Mouse (Mus musculus) heart, embryonic 12.5 days (tissue): ENCODE results near the gene Polr2c. TPM values are rescaled to one million over a fixed set of nuclear protein-coding genes. Genes with fewer than 3 reads are reported as not detected.
"Not testable (repeated sequence)": the region's sequence is repeated elsewhere in the genome, so short reads cannot be mapped to it uniquely, and the experiment has no call there.

Source experiments
- ATAC-seq: fragments of 200-750 bp; cut with Nextera tagmentation; 2 replicates; pipeline ENCODE4 v1.8.0; 2017; ENCODE audit warnings: moderate TSS enrichment, moderate library complexity; ENCODE audit not compliant: insufficient number of reproducible peaks, low FRiP score
- H3K27ac ChIP-seq: fragments of 300-500 bp; sonication (generic); 2 replicates; pipeline ENCODE4 v1.5.1; 2016; ENCODE audit warnings: mild to moderate bottlenecking, moderate library complexity; ENCODE audit not compliant: poor library complexity, severe bottlenecking
- H3K27me3 ChIP-seq: fragments of 300-500 bp; sonication (generic); replicated peaks from 2 replicates; pipeline ENCODE4 v1.6.1; 2016; ENCODE audit warnings: mild to moderate bottlenecking, moderate library complexity
- H3K36me3 ChIP-seq: fragments of 300-500 bp; sonication (generic); 2 replicates; pipeline ENCODE4 v1.6.1; 2016; ENCODE audit warnings: mild to moderate bottlenecking, moderate library complexity
- H3K4me1 ChIP-seq: fragments of 300-500 bp; sonication (generic); replicated peaks from 2 replicates; pipeline ENCODE4 v1.6.1; 2016; ENCODE audit warnings: mild to moderate bottlenecking
- H3K4me2 ChIP-seq: fragments of 300-500 bp; sonication (generic); 2 replicates; pipeline ENCODE4 v1.6.1; 2016; ENCODE audit warnings: mild to moderate bottlenecking, moderate library complexity
- H3K4me3 ChIP-seq: fragments of 300-500 bp; sonication (generic); 2 replicates; pipeline ENCODE4 v1.5.1; 2016; ENCODE audit warnings: mild to moderate bottlenecking
- H3K9ac ChIP-seq: fragments of 300-500 bp; sonication (generic); 2 replicates; pipeline ENCODE4 v1.6.1; 2016; ENCODE audit warnings: mild to moderate bottlenecking, moderate library complexity
- H3K9me3 ChIP-seq: fragments of 300-500 bp; sonication (generic); replicated peaks from 2 replicates; pipeline ENCODE4 v1.6.1; 2016; ENCODE audit warnings: mild to moderate bottlenecking, moderate library complexity
- WGBS: fragments of 180-500 bp; shearing (Covaris S2); methylation state at CpG from one replicate; pipeline ENCODE4 v1.1.7; 2016; 5-methylcytosine and 5-hydroxymethylcytosine counted together
- polyA plus RNA-seq: library from polyadenylated mRNA; unstranded; fragments of >200 nt; fragmentation: Nextera tagmentation; extraction: Ambion mirVana; gene quantifications from 2 replicates; pipeline ENCODE4 v1.2.1, GENCODE M21; 2016

Polr2c gene
- polyA plus RNA-seq, 1 experiment from 2014 or later, result 122 TPM

DNA sequence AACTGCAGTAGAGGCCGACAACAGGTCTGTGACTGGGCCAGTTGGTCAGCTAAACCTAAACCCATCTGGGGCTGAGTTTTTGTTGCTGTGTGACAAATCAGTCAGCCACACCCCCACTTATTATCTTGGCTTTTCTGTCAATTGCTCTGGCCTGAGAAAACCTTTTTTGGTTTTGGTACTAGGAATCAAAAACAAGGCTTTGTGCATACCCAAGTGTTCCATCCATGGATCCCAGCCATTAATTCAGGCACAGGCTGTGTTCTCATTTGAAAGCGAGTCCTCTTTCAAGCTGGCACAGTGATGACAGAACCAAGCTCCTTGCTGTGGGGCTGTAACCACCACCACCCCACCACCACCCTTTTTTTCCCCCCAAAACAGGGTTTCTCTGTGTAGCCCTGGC is 35.9 kb upstream of the Polr2c start:
- no peak overlapping the region for H3K4me3 ChIP-seq
- H3K9me3 ChIP-seq, result no peaks in the 10 kb centered on the region
- H3K4me2 ChIP-seq, result no peak overlapping the region
- WGBS, result 94% methylated on average over 2 of the region's 2 CpGs
- peaks cover 58% of the 10 kb centered on the region for H3K36me3 ChIP-seq
- no peaks in the 10 kb centered on the region for H3K27me3 ChIP-seq
- no peaks in the 10 kb centered on the region for H3K4me1 ChIP-seq
- H3K27ac ChIP-seq, result no peak overlapping the region
- H3K9ac ChIP-seq, result no peak overlapping the region
- ATAC-seq, result no peak

DNA sequence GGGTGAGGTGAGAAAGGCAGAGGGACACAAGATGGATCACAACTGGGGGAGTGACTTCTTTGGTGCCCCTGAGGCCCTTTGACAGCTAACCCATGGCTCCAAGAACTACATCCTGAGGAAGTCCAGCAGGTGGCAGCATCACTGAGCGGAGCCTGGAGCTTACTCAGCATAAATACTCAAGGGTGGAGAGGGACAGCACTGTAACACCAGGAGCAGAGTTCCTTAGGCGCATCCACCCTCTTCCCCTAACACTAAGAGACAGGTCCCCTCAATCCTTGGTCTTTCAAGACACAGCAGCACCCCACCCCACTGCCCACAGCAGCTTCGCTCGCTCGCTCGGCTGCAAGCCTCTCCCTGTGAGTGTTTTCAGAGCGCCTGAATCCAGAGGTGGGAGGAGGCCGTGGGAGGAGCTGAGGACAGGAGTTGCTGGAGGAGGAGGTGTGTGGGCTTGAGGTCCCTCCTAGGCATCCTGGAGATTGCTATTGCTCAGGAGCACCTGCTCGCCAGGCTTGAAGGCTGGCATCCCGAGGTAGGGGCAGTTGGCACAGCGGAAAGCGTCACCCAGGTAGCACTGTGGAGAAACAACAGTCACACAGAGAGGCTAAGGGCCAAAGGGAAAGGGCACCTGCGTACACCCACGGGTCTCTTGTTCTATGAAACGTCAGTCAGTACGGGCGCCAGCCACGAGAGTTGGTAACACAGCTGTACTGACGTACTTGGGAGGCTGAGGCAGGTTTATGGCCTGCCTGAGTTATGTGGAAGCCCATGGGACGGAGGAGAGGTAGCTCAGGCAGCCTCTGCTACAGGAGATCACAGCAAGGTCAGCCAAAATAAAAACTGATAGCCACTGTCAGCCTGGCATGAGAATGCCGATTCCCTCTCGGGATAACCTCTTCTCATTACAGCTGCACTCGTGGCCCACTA is 34.4 kb upstream of the Polr2c start:
- Histone ChIP-seq H3K36me3 (peaks cover 71% of the 10 kb centered on the region), H3K27me3 (no peaks in the 10 kb centered on the region), H3K4me1 (no peaks in the 10 kb centered on the region), H3K9ac (no peak overlapping the region), H3K9me3 (no peaks in the 10 kb centered on the region), H3K4me3 (no peak overlapping the region), H3K4me2 (no peak overlapping the region), H3K27ac (no peak overlapping the region)
- WGBS, result 78% methylated on average over 23 of the region's 23 CpGs
- ATAC-seq, result peak; percentile 61

DNA sequence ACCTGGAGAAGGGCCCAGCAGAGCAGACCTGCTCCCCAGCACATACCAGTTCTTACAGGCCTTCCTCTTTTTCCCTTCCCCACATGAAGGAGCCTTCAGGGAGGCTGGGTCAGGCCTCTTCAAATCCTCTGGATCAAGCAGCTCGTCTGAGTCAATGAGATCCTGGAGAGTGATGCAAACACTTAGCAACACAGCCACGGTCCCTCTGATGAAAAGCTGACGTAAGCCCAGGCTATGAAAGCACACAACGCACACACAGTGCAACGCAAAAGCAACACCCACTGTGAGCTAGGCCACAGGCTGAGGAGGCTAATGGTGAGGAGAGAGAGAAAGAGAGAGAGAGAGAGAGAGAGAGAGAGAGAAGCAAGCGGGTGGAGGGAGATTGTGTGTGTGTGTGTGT is 32.1 kb upstream of the Polr2c start:
- H3K27ac ChIP-seq, result no peak overlapping the region
- H3K9me3 ChIP-seq, result no peaks in the 10 kb centered on the region
- H3K4me3 ChIP-seq, result no peak overlapping the region
- 90% methylated on average over 6 of the region's 6 CpGs for WGBS
- H3K4me1 ChIP-seq, result no peaks in the 10 kb centered on the region
- ATAC-seq, result no peak
- H3K27me3 ChIP-seq, result no peaks in the 10 kb centered on the region
- no peak overlapping the region for H3K4me2 ChIP-seq
- H3K9ac ChIP-seq, result no peak overlapping the region
- H3K36me3 ChIP-seq, result peaks cover 86% of the 10 kb centered on the region

DNA sequence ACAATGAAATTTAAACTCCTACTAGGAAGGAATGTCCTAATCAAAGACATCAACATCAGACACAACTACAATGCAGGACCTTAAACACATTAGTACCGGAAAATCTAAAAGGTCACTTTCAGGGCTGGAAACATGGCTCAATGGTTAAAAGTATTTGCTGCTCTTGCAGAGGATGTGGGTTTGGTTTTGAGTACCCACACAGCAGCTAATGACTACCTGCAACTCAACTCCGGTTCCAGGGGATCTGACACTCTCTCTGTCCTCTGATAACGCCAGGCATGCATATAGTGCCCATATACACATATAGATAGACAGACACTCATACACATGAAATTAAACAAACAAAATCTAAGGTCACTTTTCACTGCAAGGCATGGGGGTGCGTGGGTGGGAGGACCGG is 31.0 kb upstream of the Polr2c start:
- no peak overlapping the region for H3K27ac ChIP-seq
- H3K4me2 ChIP-seq, result no peak overlapping the region
- no peak overlapping the region for H3K4me3 ChIP-seq
- peaks cover 84% of the 10 kb centered on the region for H3K36me3 ChIP-seq
- WGBS, result 89% methylated on average over 5 of the region's 5 CpGs
- H3K4me1 ChIP-seq, result no peaks in the 10 kb centered on the region
- ATAC-seq, result no peak
- H3K9ac ChIP-seq, result no peak overlapping the region
- no peaks in the 10 kb centered on the region for H3K27me3 ChIP-seq
- no peaks in the 10 kb centered on the region for H3K9me3 ChIP-seq

DNA sequence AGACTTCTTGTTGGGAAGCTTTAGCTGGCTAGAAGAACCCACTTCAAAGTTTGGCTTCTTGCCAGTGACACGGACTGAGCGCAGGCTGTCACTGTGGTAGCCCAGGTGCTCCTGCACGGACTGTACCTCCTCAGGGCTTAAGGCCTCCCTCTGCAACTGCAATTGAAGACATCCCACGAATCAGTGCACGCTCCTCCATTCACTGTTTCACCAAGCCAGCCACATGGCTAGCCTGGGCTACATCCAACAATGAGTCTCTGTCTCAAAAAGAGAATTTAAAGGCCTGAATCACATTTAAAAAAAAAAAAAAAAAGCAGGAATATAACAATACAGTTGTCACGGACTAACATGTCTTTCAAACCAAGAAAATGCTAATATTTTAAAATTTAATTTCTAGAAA is 29.0 kb upstream of the Polr2c start:
- H3K9ac ChIP-seq, result no peak overlapping the region
- WGBS, result 83% methylated on average over 6 of the region's 6 CpGs

DNA sequence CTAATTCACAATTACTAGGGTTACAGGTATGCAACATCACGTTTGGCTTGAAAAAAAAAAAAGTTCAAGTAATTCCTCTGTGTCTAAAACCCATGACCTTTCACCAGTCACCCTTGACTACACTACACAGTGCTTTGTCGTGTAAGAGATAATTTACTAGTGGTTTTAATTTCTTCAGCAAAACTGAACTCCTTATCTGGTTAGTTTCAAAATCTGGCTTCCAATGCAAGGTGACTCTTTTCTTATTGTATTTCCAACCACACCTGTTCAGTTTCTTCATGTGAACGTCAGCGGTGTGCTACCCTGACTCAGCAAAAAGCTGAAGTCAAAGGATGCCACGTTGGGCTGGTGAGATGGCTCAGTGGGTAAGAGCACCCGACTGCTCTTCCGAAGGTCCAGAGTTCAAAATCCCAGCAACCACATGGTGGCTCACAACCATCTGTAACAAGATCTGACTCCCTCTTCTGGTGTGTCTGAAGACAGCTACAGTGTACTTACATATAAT is 23.3 kb upstream of the Polr2c start:
- 79% methylated on average over 7 of the region's 7 CpGs for WGBS
- Histone ChIP-seq H3K4me1 (peaks cover 20% of the 10 kb centered on the region), H3K36me3 (peaks cover 32% of the 10 kb centered on the region), H3K9ac (peak overlapping the region; percentile 17; the same call in 1 of the 2 replicates)
- H3K4me3 ChIP-seq, H3K27ac ChIP-seq, H3K27me3 ChIP-seq, H3K9me3 ChIP-seq, H3K4me2 ChIP-seq, ATAC-seq: not testable (repeated sequence)

More for the DNA sequence above, 29.0 kb upstream of the Polr2c start:
- H3K4me3 ChIP-seq, result no peak overlapping the region
- no peaks in the 10 kb centered on the region for H3K4me1 ChIP-seq
- ATAC-seq, result no peak
- H3K9me3 ChIP-seq, result no peaks in the 10 kb centered on the region
- no peak overlapping the region for H3K27ac ChIP-seq
- H3K27me3 ChIP-seq, result no peaks in the 10 kb centered on the region
- no peak overlapping the region for H3K4me2 ChIP-seq
- peaks cover 78% of the 10 kb centered on the region for H3K36me3 ChIP-seq

DNA sequence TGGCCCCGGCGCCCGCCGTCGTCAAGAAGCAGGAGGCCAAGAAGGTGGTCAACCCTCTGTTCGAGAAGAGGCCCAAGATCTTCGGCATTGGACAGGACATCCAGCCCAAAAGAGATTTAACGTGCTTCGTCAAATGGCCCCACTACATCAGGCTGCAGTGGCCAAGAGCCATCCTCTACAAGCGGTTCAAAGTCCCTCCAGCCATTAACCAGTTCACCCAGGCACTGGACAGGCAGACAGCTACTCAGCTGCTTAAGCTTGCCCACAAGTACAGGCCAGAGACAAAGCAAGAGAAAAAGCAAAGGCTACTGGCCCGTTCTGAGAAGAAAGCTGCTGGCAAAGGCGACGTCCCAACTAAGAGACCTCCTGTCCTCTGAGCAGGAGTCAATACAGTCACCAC is 21.5 kb upstream of the Polr2c start:
- not testable (repeated sequence) for H3K27me3 ChIP-seq, H3K27ac ChIP-seq, H3K9me3 ChIP-seq, ATAC-seq, H3K9ac ChIP-seq, H3K4me3 ChIP-seq
- Histone ChIP-seq H3K4me1 (peaks cover 20% of the 10 kb centered on the region), H3K4me2 (0 out of 2 replicates have a peak overlapping the region, but pooled peaks have one; percentile 80), H3K36me3 (peaks cover 17% of the 10 kb centered on the region)
- WGBS, result 97% methylated on average over 13 of the region's 13 CpGs

DNA sequence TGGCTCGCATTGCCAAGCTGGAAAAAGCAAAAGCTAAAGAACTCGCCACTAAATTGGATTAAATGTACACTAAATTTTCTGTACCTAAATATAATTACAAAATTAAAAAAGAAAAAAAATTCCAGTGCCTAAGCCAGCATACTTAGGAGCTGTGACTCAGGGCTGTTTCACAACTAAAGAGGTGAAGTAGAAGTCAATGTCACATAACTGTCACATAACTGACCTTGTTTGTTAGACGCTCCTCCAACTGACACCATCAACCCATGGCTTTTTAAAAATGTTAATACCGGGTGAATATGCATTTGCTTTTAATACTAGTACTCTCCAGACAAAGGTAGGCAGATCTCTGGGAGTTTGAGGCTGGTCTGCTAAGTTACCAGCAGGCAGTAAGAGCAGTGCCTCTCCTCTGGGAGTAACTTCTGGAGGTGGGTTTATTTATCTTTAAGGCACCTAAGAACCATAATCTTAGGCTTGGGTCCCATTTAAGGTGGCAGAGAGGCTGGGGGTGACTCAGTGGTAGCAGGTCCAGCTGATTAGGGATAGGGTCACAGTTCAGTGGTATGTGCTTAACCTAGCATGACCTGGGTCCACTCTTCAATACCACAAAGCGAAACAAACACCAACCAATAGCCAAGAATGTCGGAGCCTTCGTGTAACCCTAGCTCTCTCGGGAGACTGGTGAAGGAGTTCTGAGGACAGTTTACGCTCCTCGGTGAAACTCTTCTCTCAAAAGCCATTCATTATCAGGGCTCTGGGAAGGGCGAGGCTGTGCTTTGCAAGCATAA is 20.6 kb upstream of the Polr2c start:
- Histone ChIP-seq H3K9me3 (no peaks in the 10 kb centered on the region), H3K4me2 (peak overlapping the region; percentile 80), H3K36me3 (peaks cover 11% of the 10 kb centered on the region), H3K4me3 (peak overlapping the region; percentile 81), H3K27me3 (no peaks in the 10 kb centered on the region), H3K27ac (no peak overlapping the region), H3K4me1 (peaks cover 20% of the 10 kb centered on the region), H3K9ac (peak overlapping the region; percentile 89)
- 62% methylated on average over 11 of the region's 11 CpGs for WGBS
- no peak for ATAC-seq

DNA sequence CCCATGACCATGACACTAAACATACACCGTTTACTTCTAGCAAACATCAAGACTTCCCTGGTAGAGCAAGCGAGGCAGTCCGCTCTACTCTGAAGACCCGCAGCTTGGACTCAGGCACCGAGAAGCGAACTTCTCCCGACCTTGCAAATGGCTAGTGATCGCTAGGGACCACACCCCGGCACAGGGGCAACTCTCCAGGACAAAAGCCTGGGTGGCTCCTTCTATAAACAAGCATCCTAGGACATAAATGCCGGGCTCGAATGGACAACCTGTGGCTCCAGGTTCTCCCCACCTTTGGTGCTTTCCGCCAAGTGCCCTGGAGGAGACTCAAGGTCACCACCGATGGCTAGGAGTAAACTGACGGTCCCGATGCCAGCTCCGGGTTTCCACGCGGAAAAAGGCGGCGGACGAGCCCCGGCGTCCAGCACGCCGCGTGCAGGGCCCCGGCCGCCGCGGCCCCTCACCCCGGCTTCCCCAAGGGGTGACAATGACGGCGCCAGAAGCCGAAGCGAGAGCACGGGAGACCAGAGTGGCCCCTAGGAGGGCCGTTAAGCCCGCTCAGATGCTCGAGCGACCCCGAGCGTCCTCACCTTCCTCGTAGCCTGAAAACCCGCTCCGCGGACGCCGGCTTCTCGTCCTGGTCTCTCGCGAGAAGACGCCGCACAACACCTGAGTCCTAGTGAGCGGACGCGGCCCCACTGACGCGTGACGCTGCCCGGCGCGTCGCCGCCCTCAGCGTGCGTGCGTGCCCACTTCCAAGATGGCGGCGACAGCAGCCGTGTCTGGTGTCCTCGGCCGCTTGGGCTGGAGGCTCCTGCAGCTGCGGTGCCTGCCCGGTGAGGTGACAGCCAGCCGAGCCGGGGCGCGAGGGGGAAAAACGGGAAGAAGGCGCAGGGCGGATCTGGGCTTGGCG is 19.3 kb upstream of the Polr2c start, which contains the start of the genes Coq9 and Ciapin1:
Coq9 (plus strand) TSS at position 660 of the 913 bp plus-strand sequence.
Ciapin1 (minus strand) TSS at position 697 of the 913 bp plus-strand sequence.
- Histone ChIP-seq H3K36me3 (peaks cover 7% of the 10 kb centered on the region), H3K9me3 (no peaks in the 10 kb centered on the region), H3K9ac (peak within 1 kb of the TSS; percentile 91), H3K27ac (peak within 1 kb of the TSS; percentile 94), H3K4me3 (peak within 1 kb of the TSS; percentile 81), H3K4me1 (peaks cover 20% of the 10 kb centered on the region), H3K4me2 (peak within 1 kb of the TSS; percentile 80), H3K27me3 (no peaks in the 10 kb centered on the region)
- under 1% methylated on average over 82 of the region's 82 CpGs for WGBS
- peak; percentile 97 for ATAC-seq

DNA sequence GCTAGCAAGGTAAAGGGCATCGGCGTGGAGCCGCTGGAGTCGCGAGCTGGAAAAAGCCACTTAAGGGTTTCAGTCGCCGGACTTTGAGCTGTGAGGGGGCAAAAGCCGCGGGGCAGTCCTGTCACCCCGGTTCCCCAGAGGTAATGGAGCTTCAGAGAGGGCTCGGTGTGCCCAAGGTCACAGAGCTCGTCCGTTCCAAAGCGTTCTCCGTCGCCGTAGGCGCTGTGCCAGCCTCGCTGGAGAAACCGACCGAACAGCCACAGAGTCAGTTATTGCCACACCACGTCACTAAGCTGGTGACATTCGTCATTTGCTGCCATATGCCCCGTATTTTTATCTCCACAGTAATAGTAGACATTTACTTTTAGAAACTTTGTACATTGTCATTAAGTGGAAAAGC is 18.6 kb upstream of the Polr2c start:
- WGBS, result under 1% methylated on average over 24 of the region's 24 CpGs
- Histone ChIP-seq H3K27ac (peak overlapping the region; percentile 94), H3K36me3 (peaks cover 12% of the 10 kb centered on the region), H3K9me3 (no peaks in the 10 kb centered on the region), H3K4me3 (peak overlapping the region; percentile 81), H3K4me2 (peak overlapping the region; percentile 80), H3K4me1 (peaks cover 20% of the 10 kb centered on the region), H3K27me3 (no peaks in the 10 kb centered on the region), H3K9ac (peak overlapping the region; percentile 91)
- peak; percentile 75 for ATAC-seq
